Mouse (Mus musculus) brain, embryonic 18.5 days (tissue): ENCODE results near the gene Cep152.

ENCODE experiments used
- DNase-seq: peaks from one replicate; pipeline ENCODE4 v3.0.0-alpha.2; 2012; ENCODE audit warnings: low read depth, low spot score

Cep152 gene

DNA sequence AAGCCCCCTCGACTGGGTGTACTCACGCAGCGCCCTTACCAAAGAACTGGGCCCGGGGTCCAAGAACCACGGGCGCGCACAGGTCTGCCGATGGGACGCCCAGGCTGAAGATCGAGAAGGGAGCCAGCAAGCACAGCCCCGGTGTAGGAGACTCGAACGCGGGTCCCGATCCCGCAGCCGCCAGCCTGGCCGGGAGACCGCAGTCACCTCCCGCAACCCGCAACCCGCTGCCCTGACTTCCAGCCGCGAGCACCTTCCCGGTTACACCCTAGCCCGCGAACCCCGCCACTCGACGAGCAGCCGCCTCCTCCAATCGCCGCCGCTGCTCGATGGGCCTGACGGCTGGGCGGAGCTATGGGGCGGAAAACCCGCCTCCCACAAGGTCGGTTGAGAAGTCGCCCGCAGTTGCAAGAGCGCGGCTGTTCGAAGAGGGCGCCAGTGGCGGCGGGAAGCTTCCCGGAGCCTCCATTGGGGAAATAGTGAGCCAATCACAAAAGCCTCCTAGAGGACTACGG is at the start of gene Cep152:
Cep152 (minus strand) TSS at position 277 of the 515 bp plus-strand sequence.
- peak; percentile 92 for DNase-seq

DNA sequence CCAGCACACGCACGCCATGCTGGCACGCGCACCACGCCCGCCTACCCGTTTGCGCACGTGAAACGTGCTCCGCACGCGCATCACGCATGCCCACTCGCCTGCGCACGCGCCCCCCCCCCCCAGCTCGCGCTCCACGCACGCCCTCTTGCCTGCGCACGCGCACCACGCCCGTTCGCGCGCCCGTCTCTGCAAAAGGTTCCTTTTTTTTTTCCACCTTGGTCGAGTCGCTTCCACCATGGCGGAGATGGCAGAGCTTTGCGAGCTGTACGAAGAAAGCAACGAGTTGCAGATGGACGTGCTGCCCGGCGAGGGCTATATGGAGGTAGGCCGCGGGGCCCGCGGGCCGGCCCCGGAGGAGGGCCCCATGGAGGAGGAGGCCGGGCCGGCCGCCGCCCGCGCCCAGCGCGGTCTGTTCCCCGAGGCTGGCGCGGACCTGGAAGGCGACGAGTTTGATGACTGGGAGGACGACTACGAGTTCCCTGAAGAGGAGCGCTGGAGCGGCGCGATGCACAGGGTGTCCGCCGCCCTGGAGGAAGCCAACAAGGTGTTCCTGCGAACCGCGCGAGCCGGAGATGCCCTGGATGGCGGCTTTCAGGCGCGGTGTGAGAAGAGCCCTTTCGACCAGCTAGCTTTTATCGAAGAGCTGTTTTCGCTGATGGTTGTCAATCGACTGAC is 48.2 kb upstream of the Cep152 start, which contains the start of gene Eid1:
Eid1 (plus strand) TSS at position 139 of the 675 bp plus-strand sequence.
- peak; percentile 86 for DNase-seq

DNA sequence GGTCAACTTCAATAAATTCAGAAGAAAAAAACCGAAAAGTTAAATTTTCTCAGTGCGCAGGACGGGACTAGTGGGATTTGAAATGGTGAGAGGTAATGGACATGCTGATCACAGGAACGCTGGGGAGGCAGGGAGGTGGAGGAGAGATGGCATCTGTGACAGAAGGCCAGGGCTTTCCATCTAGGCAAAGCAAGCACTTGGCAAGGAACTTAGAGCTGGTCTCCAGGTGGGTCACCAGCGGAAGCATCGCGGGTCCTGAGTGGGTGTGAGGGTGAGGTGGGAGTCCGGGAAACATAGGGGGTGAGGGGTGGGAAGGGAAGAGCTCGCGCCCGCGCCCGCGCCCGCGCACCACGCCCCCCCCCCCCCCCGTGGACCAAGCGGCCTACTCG is 47.6 kb upstream of the Cep152 start:
- DNase-seq = no peak

DNA sequence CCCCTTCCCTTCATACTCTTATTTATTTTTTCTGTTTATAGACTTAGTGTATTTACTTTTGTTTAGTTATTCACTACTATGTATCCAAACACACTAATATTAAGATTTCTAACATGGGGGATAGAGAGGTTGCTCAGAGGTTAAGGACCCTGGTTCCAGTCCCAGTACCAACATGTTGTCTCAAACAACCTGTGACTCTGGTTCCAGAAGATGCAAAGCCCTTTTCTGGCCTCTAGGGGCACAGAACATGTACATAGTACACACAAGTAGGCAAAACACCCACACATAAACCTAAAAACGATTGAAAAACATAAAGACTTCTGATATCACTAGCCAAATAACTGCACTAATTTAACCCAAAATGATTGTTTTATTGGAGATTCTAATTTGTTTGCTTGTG is 45.9 kb upstream of the Cep152 start:
- DNase-seq = no peak

DNA sequence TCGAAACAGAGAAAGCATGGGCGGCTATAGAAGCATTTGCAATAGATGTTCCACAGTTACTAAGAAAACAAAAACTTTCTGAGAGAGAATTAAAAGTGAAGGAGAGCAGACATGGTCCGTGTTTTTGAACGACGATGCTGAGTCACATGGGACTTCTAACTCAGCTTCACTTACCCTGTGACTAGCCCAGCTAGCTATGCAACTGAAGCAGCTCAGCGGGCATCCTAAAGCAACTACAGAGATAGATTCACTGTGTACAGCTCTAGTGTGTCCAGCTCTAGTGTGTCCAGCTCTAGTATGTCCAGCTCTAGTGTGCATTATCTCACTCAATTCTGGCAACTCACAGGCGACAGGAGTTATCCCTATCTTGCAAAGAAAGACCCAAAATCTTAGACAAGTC is 42.8 kb upstream of the Cep152 start:
- DNase-seq = no peak

DNA sequence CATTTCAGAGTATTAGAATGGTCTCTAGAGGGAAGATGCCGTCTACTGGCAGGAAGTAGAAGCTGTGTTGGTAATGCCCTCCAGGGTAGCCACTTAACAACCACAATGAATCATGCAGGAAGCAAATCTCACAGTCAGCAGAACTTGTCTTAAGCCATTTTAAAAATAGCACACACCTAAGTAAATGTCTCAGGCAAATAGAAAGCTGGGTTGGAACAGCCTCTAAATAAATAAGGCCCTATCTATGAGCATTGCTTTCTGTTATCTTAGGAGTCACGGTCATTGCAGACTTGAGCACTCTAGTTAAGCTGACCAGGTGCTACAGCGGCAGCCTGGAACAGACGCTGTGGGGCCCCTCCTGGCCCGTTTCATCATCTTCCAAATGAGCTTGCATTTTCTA is 42.3 kb upstream of the Cep152 start:
- no peak for DNase-seq

DNA sequence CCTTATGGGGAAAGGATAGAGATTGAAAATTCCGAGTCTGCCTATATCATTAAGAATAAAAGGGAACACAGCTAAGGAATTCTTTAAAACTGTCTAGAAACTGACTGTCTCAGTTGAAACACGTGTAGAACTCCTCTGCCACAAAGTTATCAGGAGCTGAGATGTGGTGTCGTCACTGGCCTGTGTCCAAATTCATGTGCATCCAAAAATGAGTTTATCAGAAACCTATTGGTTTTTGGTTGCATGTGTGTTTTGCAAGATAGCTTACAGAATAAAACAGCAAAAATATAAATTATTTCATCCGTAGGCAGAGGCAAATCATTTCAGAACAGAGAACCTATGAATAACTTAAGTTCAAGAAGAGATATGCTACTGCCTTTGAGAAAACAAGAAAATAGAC is 41.8 kb upstream of the Cep152 start:
- DNase-seq = no peak

DNA sequence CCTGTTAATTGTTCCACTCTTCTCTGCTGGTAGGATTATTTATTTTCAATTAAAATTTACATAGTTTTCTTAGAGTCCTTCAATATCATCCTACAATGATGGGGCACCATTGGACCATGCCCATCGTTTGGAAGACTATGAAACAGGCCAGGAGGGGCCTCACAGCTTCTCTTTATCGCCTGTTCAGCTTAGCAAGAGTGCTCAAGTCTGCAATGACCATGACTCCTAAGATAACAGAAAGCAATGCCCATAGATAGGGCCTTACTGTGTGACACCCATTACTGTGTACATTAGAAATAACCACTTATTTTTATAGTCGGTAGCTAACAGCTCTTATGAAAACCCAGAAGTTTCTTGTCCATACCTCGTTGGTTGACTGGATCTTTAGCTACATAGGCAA is 41.0 kb upstream of the Cep152 start:
- DNase-seq = no peak

DNA sequence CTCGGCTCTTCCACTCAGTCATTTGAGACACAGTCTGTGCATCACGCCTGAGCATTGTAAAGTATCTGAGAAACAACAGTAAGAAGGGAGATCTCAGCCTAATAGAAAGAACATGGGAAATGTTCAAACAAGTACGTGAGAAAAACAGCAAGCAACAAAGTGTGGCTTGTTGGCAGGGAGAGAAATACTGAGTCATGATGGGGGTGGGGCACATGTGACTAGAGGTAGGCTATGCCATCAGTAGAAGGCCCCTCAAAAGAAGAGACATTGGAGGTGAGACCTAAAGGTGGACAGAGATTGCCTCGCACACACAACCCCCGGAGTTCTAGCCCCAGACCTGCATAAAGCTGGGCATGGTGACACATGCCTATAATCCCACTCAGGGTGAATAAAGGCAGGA is 40.3 kb upstream of the Cep152 start:
- DNase-seq = no peak

DNA sequence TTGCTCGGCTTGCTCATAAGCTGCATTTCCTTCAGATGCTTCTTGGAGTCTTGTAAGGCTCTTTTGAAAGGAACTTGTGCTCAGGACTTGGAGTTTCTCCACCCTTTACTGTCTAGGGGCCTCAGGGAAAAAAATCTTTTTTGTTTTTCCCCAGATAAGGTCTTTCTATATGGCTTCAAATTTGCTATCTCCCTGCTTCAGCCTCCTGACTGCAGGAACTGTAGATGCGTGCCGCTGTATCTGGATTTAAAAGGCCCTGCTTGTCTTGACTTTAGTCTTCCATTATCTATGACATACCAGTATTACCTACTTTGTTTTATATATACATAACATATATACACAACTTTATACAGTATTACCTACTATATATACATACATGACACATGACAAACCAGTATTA is 37.6 kb upstream of the Cep152 start:
- DNase-seq = no peak

DNA sequence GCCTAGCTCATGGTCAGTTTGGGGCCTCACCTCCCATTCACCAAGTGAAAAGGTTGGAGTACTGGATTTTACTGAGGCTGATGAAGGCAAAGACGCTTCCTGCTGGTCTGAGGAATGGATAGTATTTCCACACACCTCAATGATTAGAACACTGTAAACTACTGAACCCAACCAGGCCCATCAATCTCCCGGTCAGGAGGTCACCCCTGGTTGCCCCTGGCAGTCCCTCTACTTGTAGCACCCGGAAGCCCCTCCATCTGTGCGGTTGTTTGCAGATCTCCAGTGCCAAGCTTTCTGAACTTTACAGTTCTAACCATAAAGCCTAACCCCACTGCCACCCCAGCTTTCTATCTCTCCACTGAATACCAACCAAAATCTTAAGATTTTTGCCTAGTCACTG is 36.2 kb upstream of the Cep152 start:
- DNase-seq = no peak

DNA sequence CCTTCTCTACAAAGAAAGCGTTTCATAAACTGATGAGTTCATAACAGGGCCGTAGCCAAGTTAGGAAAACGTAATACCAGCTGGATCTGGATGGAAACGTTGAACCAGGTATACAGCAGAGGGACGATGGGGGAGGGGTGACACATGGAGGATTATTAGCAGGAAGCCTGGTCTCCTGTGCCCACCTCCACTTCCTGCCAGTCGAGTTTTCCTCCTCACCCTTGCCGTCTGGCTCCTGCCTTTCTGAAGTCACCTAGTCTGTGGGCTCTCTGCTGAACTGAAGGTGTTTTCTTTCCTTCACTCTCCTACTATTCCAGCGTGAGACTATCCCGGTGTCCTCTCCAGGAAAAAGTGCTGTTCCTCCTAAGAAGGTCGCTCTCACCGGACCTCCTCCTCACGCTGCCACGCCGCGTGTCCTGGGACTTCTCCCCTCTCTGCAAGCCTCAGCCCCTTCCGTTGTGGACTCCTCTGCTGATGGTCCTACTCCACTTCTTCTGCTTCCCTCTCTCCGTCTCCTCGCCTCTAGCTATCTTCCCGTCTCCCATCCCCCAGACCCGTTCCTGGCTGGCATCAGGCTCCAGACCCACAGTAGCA is 35.7 kb upstream of the Cep152 start:
- no peak for DNase-seq

DNA sequence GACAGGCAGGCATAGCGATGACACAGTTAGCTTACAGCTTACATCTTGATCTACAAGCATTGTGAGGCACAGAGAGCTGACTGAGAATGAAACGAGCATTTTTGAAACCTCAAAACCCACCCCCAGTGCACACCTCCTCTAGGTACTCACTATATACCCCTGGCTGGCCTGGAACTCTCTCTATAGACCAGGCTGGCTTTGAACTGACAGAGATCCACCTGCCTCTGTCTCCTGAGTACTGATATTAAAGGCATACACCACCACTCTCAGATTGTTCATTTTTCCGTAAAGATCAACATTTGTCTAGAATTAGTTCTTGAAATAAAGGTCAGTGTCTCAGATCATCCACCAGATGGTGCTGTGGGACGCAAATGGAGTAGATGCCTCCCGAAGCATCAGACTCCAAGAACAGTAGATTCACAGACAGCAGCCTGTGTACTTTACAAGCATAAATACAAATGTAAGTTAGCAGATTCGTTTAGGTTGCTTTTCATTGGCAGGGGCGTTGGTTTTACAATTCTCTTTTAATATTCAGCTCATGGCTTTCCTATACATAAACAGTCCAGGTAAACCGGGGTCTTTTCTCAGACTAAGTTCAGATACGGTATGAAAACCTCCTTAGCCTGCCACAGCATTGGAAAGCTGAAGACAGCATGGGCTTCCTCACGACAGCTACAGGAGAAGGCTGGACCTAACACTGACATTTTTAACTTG is 35.1 kb upstream of the Cep152 start:
- peak; percentile 54 for DNase-seq

DNA sequence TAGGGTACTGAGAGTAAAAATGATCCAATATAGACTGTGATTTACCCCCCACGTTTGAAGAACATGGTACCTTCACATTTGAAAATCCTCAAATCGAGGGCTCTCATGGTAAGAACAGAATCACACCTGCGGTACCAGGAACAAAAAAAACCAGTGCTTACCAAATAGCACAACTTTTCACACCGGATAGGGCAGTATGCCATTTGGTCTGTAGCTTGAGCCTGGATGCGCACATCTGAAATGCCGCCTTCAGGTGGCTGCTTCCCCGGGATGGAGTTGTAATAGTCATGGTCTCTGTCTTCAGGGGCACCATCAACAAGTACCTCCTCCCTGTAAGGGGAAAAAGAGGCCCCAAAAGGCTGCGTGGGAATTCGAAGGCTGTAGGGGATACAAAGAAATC is 30.5 kb upstream of the Cep152 start:
- no peak for DNase-seq

DNA sequence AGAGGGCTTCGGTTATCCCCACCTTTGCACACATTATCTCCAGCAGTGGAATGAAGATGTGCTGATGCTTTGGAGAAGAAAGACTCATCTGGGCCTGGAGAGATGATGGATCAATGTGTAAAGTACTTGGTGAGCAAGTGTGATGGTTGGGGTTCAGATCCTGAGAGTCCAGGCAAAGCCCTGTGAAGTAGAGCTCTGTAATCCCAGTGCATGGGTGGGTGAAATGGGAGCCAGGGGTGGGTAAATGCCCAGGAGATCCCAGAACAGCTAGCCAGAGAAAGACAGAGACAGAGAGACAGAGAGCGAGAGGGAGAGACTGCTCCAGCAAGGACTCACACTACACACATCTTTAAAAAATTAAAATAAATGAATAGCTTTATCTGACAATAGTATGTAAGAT is 28.4 kb upstream of the Cep152 start:
- no peak for DNase-seq

DNA sequence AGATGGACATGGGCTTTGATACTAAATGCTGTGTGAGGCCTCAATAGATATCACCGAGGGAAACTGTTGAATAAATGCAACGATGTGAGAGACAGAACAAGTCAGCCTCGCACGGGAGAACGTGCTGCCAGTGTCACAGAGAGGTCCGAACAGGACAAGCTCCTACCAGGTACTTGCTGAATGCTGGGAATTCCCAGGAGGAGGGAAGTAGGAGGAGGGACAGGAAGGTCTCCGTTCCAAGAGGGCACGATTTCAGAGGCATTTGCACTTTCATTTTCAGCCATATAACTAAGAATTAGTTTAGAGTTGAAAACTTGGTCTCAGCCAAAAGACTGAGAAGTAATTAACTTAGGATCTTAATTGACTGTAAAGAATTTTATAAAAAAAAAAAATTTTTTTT is 26.6 kb upstream of the Cep152 start:
- DNase-seq = no peak

DNA sequence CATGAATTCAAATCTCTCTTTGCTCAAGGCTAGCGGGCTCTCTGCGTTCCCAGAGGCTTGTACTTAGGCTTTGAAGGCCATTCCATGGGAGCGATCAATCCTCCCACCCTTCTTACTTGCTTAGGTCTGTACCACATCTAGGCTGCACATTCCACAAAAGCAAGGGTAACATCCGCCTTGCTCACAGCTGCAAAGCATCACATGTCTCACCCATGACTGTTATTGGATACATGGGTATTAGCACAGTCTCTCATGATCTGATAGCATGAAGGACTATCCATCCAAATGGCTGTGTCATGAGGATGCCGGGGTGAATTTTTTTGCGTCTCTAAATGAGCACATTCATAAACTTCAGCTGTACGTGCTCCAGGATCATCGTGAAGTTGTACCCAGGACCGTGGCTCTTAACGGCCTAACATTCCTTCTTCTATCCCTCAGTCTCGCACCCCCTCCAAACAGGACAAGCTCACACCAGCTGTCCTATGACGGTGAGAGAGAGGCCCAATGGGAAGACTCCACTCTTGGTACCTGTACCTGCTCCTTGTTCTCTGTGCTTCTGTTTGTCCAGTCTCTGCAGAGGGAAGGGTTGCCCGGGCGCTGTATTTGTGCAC is 25.9 kb upstream of the Cep152 start:
- DNase-seq = no peak

DNA sequence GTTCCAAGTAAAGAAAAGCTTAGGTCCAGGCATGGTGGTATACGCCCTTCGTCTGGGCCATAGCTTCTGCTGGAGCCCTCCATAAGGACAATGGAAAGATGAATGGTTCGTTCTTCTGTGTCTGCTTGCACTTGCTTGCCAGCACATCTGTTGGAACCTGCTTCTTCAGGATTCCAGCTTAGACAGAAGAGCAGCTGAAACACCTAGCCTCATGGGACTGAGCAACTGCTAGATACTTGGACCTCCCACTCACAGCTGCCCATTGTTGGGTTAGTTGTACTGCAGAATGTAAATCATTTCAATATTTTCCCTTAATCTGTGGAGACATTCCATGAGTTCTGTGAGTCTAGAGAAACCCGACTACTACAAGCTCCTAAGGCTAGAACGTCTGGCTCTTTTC is 25.1 kb upstream of the Cep152 start:
- DNase-seq = no peak

DNA sequence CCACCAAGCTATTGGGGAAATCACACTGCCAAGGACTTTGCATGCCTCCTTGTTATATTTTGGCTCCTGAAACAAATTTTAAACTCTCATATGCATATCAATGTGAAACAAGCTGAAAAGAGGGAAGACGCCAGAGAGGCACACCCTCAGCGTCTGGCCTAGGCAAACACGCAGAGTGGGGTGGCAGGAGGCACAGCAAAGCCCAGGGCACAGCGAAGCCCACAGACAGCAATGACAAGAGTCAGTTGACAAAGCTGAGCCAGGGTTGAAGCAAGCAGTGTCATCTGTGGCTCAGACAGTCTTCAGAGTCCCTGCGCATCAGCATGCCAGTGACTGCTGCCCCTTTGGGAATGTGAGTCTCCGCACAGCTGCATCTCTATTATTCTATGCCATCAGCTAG is 20.0 kb upstream of the Cep152 start:
- DNase-seq = no peak

DNA sequence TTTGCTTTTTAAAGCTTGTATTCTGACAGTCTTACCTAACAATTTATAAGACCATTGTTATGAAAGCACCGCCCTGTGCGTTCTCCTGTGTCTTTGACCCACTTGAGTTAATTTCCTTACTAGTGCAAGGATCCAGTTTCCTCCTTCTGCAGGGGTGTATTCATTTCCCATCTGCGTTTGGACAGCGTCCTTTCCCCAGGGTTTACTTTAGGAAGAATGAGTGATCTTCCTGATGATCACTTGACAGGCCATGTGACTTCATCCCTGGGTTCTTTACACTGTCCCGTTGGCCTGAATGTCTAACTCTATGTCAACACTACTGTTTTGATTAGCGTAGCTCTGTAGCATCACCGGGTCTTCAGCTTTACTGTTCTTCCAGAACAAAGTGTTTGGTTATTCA is 12.4 kb upstream of the Cep152 start:
- DNase-seq = no peak

DNA sequence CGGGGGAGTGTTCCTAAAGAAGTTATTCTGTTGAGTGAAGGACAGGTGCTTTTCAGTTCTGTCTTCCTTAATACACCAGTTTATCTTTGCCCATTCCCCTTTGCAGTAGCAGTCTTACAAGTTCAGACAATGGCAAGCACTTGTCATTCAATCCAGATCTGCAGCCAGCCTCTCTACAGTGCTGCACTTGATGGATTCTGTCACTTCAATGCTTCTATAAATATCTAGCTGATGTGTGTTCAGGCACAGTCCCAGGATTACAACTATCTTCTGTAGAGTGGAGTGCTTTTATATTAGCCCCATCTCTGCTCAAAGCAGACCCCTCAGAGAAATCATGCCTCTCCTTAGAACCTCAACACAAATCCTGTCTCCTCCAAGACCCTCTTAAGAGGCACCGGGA is 5.1 kb upstream of the Cep152 start:
- no peak for DNase-seq

DNA sequence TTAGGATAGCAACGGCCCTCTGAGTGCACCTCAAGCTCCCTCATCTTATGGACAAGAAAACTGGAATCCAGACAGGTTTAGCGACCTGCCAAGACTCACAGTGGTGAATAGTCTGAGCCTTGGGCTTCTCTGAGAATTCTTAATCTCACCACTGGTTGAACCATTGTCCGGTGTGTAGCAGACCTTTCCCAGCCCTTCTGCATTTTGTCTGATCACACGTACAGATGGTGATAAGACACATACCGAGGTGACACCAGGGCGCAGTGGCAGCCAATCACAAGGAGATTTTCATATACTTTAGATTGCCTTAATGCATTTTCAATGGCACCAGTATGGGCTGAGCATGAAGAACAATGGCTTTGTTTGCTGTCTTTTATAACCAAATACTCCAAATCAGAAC is 3.6 kb upstream of the Cep152 start:
- DNase-seq = no peak

DNA sequence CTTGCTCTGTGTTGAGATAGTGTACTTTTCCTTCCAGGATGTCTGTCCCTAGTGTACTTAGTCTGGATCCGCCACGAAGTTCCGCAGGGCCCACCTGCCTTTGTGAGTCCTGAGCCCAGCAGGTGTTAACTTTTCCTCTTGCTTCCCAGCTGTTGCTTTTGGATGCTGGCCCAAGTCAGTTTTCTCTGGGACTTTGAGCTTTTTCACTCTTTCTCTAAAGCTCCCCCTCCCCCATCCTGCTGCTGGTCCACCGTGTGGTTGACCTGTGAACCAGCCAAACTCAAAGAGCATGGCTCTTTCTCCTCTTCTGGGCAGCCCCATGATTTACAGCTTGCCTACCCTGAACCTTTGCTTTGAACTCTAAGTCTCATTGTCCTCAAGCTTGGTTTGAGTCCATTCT is 1.6 kb upstream of the Cep152 start:
- no peak for DNase-seq
